Mouse (Mus musculus) CH12.LX (cell line): ENCODE results near the gene Pllp. TPM values are rescaled to one million over a fixed set of nuclear protein-coding genes. Genes with fewer than 3 reads are reported as not detected.

ENCODE experiments used
- DNase-seq: peaks from one replicate; pipeline ENCODE4 v3.0.0-alpha.2; 2013; ENCODE audit errors: extremely low read depth
- H3K27ac ChIP-seq: 2 replicates; pipeline ENCODE4 v1.5.1; 2012; ENCODE audit warnings: low read depth, mild to moderate bottlenecking, control low read depth, moderate library complexity; ENCODE audit not compliant: insufficient read depth
- H3K27me3 ChIP-seq: replicated peaks from 2 replicates; pipeline ENCODE3; 2012; ENCODE audit warnings: inconsistent platforms
- H3K36me3 ChIP-seq, 2 experiments: replicated peaks in 1 of 2; 2 replicates each; pipeline versions ENCODE3 to v1.6.1; 2012; ENCODE audit warnings: inconsistent platforms in 1 of 2, low read length in 1 of 2, mild to moderate bottlenecking in 1 of 2, mixed read lengths in 1 of 2, moderate library complexity in 1 of 2; ENCODE audit not compliant: control insufficient read depth in 1 of 2, insufficient read depth in 1 of 2
- H3K4me1 ChIP-seq, 2 experiments: 2 replicates each; pipeline ENCODE4 v1.6.1; 2012; ENCODE audit warnings: inconsistent platforms in 1 of 2, moderate library complexity in 1 of 2; ENCODE audit not compliant: insufficient read depth in 2 of 2, control insufficient read depth in 1 of 2
- H3K4me2 ChIP-seq: 2 replicates; pipeline ENCODE4 v1.6.1; 2012; ENCODE audit warnings: low read depth, mild to moderate bottlenecking, control low read depth; ENCODE audit not compliant: poor library complexity, insufficient read depth, severe bottlenecking
- H3K4me3 ChIP-seq, 3 experiments: fragments of 150-350 bp in 1 of 3; sonication (generic) in 1 of 3; replicated peaks in 1 of 3; 2 replicates each; pipeline versions ENCODE3 to v1.5.1; 2011 to 2012; ENCODE audit warnings: low read depth in 2 of 3, low read length in 2 of 3, mild to moderate bottlenecking in 2 of 3, moderate library complexity in 2 of 3, control low read depth in 1 of 3, improper control_type of control experiment in 1 of 3, inconsistent platforms in 1 of 3, mixed read lengths in 1 of 3; ENCODE audit not compliant: poor library complexity in 1 of 3
- H3K79me2 ChIP-seq: replicated peaks from 2 replicates; pipeline ENCODE4 v1.6.1; 2012; ENCODE audit warnings: mild to moderate bottlenecking, moderate library complexity; ENCODE audit not compliant: control insufficient read depth, poor library complexity, insufficient read depth, severe bottlenecking; ENCODE audit errors: extremely low read depth
- H3K9ac ChIP-seq: 2 replicates; pipeline ENCODE4 v1.6.1; 2012; ENCODE audit warnings: low read depth, mild to moderate bottlenecking, control low read depth, moderate library complexity; ENCODE audit not compliant: insufficient read depth
- H3K9me3 ChIP-seq: replicated peaks from 2 replicates; pipeline ENCODE3; 2012; ENCODE audit warnings: low read length, inconsistent platforms, mixed read lengths
- CHD1 ChIP-seq: IDR thresholded peaks from 2 replicates; pipeline ENCODE4 v1.6.1; 2012; ENCODE audit warnings: low read depth, low read length, improper control_type of control experiment, inconsistent platforms
- CHD2 ChIP-seq: IDR thresholded peaks from 2 replicates; pipeline ENCODE4 v1.6.1; 2011; ENCODE audit warnings: low read length, improper control_type of control experiment
- CTCF ChIP-seq, 2 experiments: IDR thresholded peaks in 1 of 2; conservative IDR thresholded peaks in 1 of 2; 2 replicates each; pipeline ENCODE4 v1.5.1; 2011 to 2012; ENCODE audit warnings: low read depth in 2 of 2, low read length in 2 of 2, improper control_type of control experiment in 1 of 2, inconsistent platforms in 1 of 2, mild to moderate bottlenecking in 1 of 2, moderate library complexity in 1 of 2
- E2F4 ChIP-seq: IDR thresholded peaks from 2 replicates; pipeline ENCODE4 v1.6.1; 2011; ENCODE audit warnings: low read depth, low read length, improper control_type of control experiment; ENCODE audit not compliant: insufficient replicate concordance
- ETS1 ChIP-seq: conservative IDR thresholded peaks from 2 replicates; pipeline ENCODE4 v1.6.1; 2012; ENCODE audit warnings: low read depth, mild to moderate bottlenecking, inconsistent platforms, low read length, improper control_type of control experiment, moderate library complexity
- GABPA ChIP-seq: IDR thresholded peaks from 2 replicates; pipeline ENCODE4 v1.6.1; 2012; ENCODE audit warnings: low read depth, low read length, improper control_type of control experiment, inconsistent platforms; ENCODE audit not compliant: insufficient replicate concordance
- HCFC1 ChIP-seq: IDR thresholded peaks from 2 replicates; pipeline ENCODE4 v1.6.1; 2012; ENCODE audit warnings: low read depth, mild to moderate bottlenecking, inconsistent platforms, low read length, improper control_type of control experiment
- IRF4 ChIP-seq: IDR thresholded peaks from 2 replicates; pipeline ENCODE4 v1.6.1; 2014; ENCODE audit warnings: low read depth, mild to moderate bottlenecking, inconsistent platforms, low read length, improper control_type of control experiment
- JUN ChIP-seq: IDR thresholded peaks from 2 replicates; pipeline ENCODE4 v1.6.1; 2011; ENCODE audit warnings: low read depth, mild to moderate bottlenecking, low read length, improper control_type of control experiment, moderate library complexity; ENCODE audit not compliant: insufficient read depth
- JUND ChIP-seq: conservative IDR thresholded peaks from 2 replicates; pipeline ENCODE4 v1.6.1; 2011; ENCODE audit warnings: low read depth, low read length, improper control_type of control experiment
- KAT2A ChIP-seq: IDR thresholded peaks from 2 replicates; pipeline ENCODE4 v1.6.1; 2012; ENCODE audit warnings: low read length, improper control_type of control experiment, inconsistent platforms; ENCODE audit not compliant: insufficient replicate concordance
- MAFK ChIP-seq: IDR thresholded peaks from 2 replicates; pipeline ENCODE4 v1.6.1; 2011; ENCODE audit warnings: low read length, improper control_type of control experiment; ENCODE audit not compliant: insufficient replicate concordance
- MEF2A ChIP-seq: IDR thresholded peaks from 2 replicates; pipeline ENCODE4 v1.6.1; 2014; ENCODE audit warnings: low read depth, mild to moderate bottlenecking, inconsistent platforms, low read length, improper control_type of control experiment, borderline replicate concordance
- MXI1 ChIP-seq: IDR thresholded peaks from 2 replicates; pipeline ENCODE4 v1.6.1; 2011; ENCODE audit warnings: mild to moderate bottlenecking, low read depth, low read length, improper control_type of control experiment
- MYC ChIP-seq: IDR thresholded peaks from 2 replicates; pipeline ENCODE4 v1.6.1; 2011; ENCODE audit warnings: low read depth, mild to moderate bottlenecking, improper control_type of control experiment, low read length
- NRF1 ChIP-seq: IDR thresholded peaks from 2 replicates; pipeline ENCODE4 v1.6.1; 2014; ENCODE audit warnings: low read depth, mild to moderate bottlenecking, inconsistent platforms, low read length, improper control_type of control experiment, moderate library complexity
- PAX5 ChIP-seq: IDR thresholded peaks from 2 replicates; pipeline ENCODE4 v1.6.1; 2012; ENCODE audit warnings: low read length, inconsistent platforms, mixed read lengths
- POLR2A ChIP-seq: IDR thresholded peaks from 2 replicates; pipeline ENCODE4 v1.6.1; 2011; ENCODE audit warnings: low read depth, mild to moderate bottlenecking, improper control_type of control experiment, low read length
- POLR2AphosphoS2 ChIP-seq: IDR thresholded peaks from 2 replicates; pipeline ENCODE4 v1.6.1; 2011; ENCODE audit warnings: low read depth, low read length, improper control_type of control experiment
- RAD21 ChIP-seq: IDR thresholded peaks from 2 replicates; pipeline ENCODE4 v1.6.1; 2011; ENCODE audit warnings: low read depth, mild to moderate bottlenecking, low read length, improper control_type of control experiment, moderate library complexity
- RCOR1 ChIP-seq: conservative IDR thresholded peaks from 2 replicates; pipeline ENCODE4 v1.6.1; 2012; ENCODE audit warnings: low read depth, mild to moderate bottlenecking, inconsistent platforms, low read length, improper control_type of control experiment
- SIN3A ChIP-seq: IDR thresholded peaks from 2 replicates; pipeline ENCODE4 v1.6.1; 2012; ENCODE audit warnings: low read length, improper control_type of control experiment, inconsistent platforms
- SMC3 ChIP-seq: IDR thresholded peaks from 2 replicates; pipeline ENCODE4 v1.6.1; 2011; ENCODE audit warnings: low read depth, low read length, improper control_type of control experiment
- TBP ChIP-seq: conservative IDR thresholded peaks from 2 replicates; pipeline ENCODE4 v1.6.1; 2011; ENCODE audit warnings: low read depth, low read length, improper control_type of control experiment
- TCF12 ChIP-seq: IDR thresholded peaks from 2 replicates; pipeline ENCODE4 v1.6.1; 2014; ENCODE audit warnings: low read depth, mild to moderate bottlenecking, inconsistent platforms, low read length, improper control_type of control experiment
- UBTF ChIP-seq: IDR thresholded peaks from 2 replicates; pipeline ENCODE4 v1.6.1; 2012; ENCODE audit warnings: low read depth, mild to moderate bottlenecking, inconsistent platforms, low read length, improper control_type of control experiment, moderate library complexity
- USF2 ChIP-seq: conservative IDR thresholded peaks from 2 replicates; pipeline ENCODE4 v1.6.1; 2011; ENCODE audit warnings: low read depth, low read length, improper control_type of control experiment
- ZC3H11A ChIP-seq: IDR thresholded peaks from 2 replicates; pipeline ENCODE4 v1.6.1; 2012; ENCODE audit warnings: low read depth, mild to moderate bottlenecking, inconsistent platforms, low read length, improper control_type of control experiment
- ZKSCAN1 ChIP-seq: IDR thresholded peaks from 2 replicates; pipeline ENCODE4 v1.6.1; 2012; ENCODE audit warnings: low read depth, inconsistent platforms, low read length, improper control_type of control experiment, borderline replicate concordance
- ZMIZ1 ChIP-seq: IDR thresholded peaks from 2 replicates; pipeline ENCODE4 v1.6.1; 2012; ENCODE audit warnings: low read depth, mild to moderate bottlenecking, inconsistent platforms, low read length, improper control_type of control experiment
- ZNF384 ChIP-seq: IDR thresholded peaks from 2 replicates; pipeline ENCODE4 v1.6.1; 2012; ENCODE audit warnings: low read depth, low read length, improper control_type of control experiment, inconsistent platforms
- dilution Hi-C: fragments of 300-500 bp; cut with MboI; formaldehyde crosslinking; loops from 2 replicates; pipeline ENCODE4 v1.14.3; 2020; ENCODE audit warnings: low sequenced_read_pairs; ENCODE audit not compliant: extremely low pct_unique_long_range_greater_than_20kb, extremely low pct_ligation_motif_present
- in situ Hi-C: fragments of 300-500 bp; cut with MboI; formaldehyde crosslinking; loops from 3 replicates; pipeline ENCODE4 v1.14.3; 2019; ENCODE audit warnings: low sequenced_read_pairs, low pct_ligation_motif_present, low pct_unique_long_range_greater_than_20kb, mixed read lengths
- polyA plus RNA-seq: library from polyadenylated mRNA; unstranded; fragments of >175 nt; gene quantifications from 2 replicates; pipeline ENCODE4 v1.2.1, GENCODE M21; 2012; ENCODE audit warnings: low read depth; ENCODE audit not compliant: insufficient read length
- total RNA-seq, 2 experiments: library from RNA; depleted of rRNA; stranded (reverse); fragments of 300-350 nt in 1 of 2; fragments of >200 nt in 1 of 2; gene quantifications; 2 replicates each; pipeline ENCODE4 v1.2.3; 2012 to 2014

Pllp gene
- total and polyA plus RNA-seq, 3 experiments = 5.3 to 29.5 (median 6.1) TPM

DNA sequence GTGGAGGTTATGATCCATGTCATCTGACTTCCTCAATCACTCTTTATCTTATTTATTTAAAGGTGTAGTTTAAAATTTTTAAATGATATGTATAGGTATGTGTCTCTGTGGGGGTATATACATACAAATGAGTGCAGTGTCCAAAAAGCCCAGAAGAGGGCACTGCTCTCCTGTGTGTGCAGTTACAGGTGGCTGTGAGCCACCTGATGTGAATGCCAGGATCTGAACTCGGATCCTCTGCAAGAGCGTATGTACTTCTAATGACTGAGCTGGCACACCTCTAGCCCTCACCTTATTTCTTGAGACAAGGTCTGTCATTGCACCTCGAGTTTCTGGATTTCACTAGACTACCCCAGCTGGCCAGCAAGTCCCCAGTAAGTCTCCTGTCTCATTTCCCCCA is 44.5 kb upstream of the Pllp start:
- H3K36me3 ChIP-seq = peaks cover 0 to 1% of the 10 kb centered on the region in 2 experiments
- TF ChIP-seq MEF2A (no peak), SMC3 (peak; percentile 34), MYC (no peak), RAD21 (peak; percentile 55), PAX5 (no peak), CTCF (conservative IDR thresholded peaks at IDR 0.05 in 1 of 2, IDR thresholded peaks at IDR 0.05 in 1 of 2; ENCODE audit: low read depth in 2 of 2, low read length in 2 of 2) (peak; percentile 28 to 60; a peak in 2 of 4 replicates)
- peaks cover 3% of the 10 kb centered on the region for H3K9me3 ChIP-seq
- peak overlapping the region; percentile 93; the same call in 1 of the 2 replicates for H3K27ac ChIP-seq
- dilution Hi-C loops (no loop called here), in situ Hi-C loops (loop anchor here (5.0 kb wide), 2 partner anchors 33 to 42 kb away; no protein-coding TSS in a partner anchor)
- no peak overlapping the region for H3K4me2 ChIP-seq
- H3K4me1 ChIP-seq = peaks cover 22 to 74% of the 10 kb centered on the region in 2 experiments
- H3K79me2 ChIP-seq = no peaks in the 10 kb centered on the region
- H3K4me3 ChIP-seq = peak overlapping the region in 1 of 3 experiments; percentile 33
- no peaks in the 10 kb centered on the region for H3K27me3 ChIP-seq
- DNase-seq = peak; percentile 63
- no peak overlapping the region for H3K9ac ChIP-seq

GRCm38 (mm10) chr8:94739829-94740228 is 43.8 kb upstream of the Pllp start:
- peak overlapping the region in 2 of 3 experiments; percentile 3 to 30 for H3K4me3 ChIP-seq
- peak; percentile 85 for DNase-seq
- H3K27ac ChIP-seq = peak overlapping the region; percentile 93
- no peaks in the 10 kb centered on the region for H3K36me3 ChIP-seq
- in situ Hi-C loops = loop anchor here (5.0 kb wide), 2 partner anchors 33 to 42 kb away; no protein-coding TSS in a partner anchor
- H3K27me3 ChIP-seq = no peaks in the 10 kb centered on the region
- 0 out of 2 replicates have a peak overlapping the region, but pooled peaks have one; percentile 21 for H3K4me2 ChIP-seq
- H3K9me3 ChIP-seq = peaks cover 3% of the 10 kb centered on the region
- H3K9ac ChIP-seq = peak overlapping the region; percentile 22; the same call in 1 of the 2 replicates
- H3K4me1 ChIP-seq = peaks cover 24 to 77% of the 10 kb centered on the region in 2 experiments
- dilution Hi-C loops = no loop called here
- no peaks in the 10 kb centered on the region for H3K79me2 ChIP-seq
- TF ChIP-seq JUN (peak; percentile 44; the same call in 1 of the 2 replicates), RAD21 (no peak), ZNF384 (peak; percentile 71), E2F4 (no peak), POLR2A (peak; percentile 41; the same call in 1 of the 2 replicates), HCFC1 (no peak; the same call in 1 of the 2 replicates), TCF12 (peak; percentile 91), ZC3H11A (no peak), MXI1 (no peak; the same call in 1 of the 2 replicates), SMC3 (no peak), JUND (peak; percentile 48; the same call in 1 of the 2 replicates), USF2 (no peak), TBP (no peak), ETS1 (peak; percentile 96), MAFK (0 out of 2 replicates have a peak, but pooled peaks have one; percentile 47), CHD2 (peak; percentile 73), RCOR1 (0 out of 2 replicates have a peak, but pooled peaks have one; percentile 16), NRF1 (no peak), KAT2A (no peak), MEF2A (peak; percentile 80; the same call in 1 of the 2 replicates), SIN3A (peak; percentile 72), UBTF (no peak), IRF4 (peak; percentile 89), PAX5 (no peak), CTCF (conservative IDR thresholded peaks at IDR 0.05 in 1 of 2, IDR thresholded peaks at IDR 0.05 in 1 of 2; ENCODE audit: low read depth in 2 of 2, low read length in 2 of 2) (no peak), ZKSCAN1 (no peak), POLR2AphosphoS2 (no peak), ZMIZ1 (no peak), CHD1 (no peak), GABPA (no peak)
